Mouse (Mus musculus) bone marrow macrophage, adult 2 months (primary cell): ENCODE data around the gene Sec14l4. TPM values are rescaled to one million over a fixed set of nuclear protein-coding genes. Genes with fewer than 3 reads are reported as not detected.
"Not testable (repeated sequence)": the region's sequence is repeated elsewhere in the genome, so short reads cannot be mapped to it uniquely, and the experiment has no call there.

Experiments
- H3K27ac ChIP-seq: 2 replicates; pipeline ENCODE4 v1.5.1; 2012; ENCODE audit warnings: low read depth, low read length; ENCODE audit not compliant: insufficient read depth
- H3K4me1 ChIP-seq: 2 replicates; pipeline ENCODE4 v1.6.1; 2012; ENCODE audit warnings: low read length; ENCODE audit not compliant: control insufficient read depth, insufficient read depth
- H3K4me3 ChIP-seq: 2 replicates; pipeline ENCODE4 v1.5.1; 2012; ENCODE audit warnings: mild to moderate bottlenecking, low read length, moderate library complexity; ENCODE audit not compliant: insufficient read depth
- CTCF ChIP-seq: IDR thresholded peaks from 2 replicates; pipeline ENCODE4 v1.5.1; 2012; ENCODE audit warnings: low read depth, mild to moderate bottlenecking, low read length, moderate library complexity
- POLR2A ChIP-seq: IDR thresholded peaks from 2 replicates; pipeline ENCODE4 v1.6.1; 2012; ENCODE audit warnings: mild to moderate bottlenecking, low read depth, low read length, borderline replicate concordance
- polyA plus RNA-seq: library from polyadenylated mRNA; stranded (reverse); fragments of >200 nt; gene quantifications from 2 replicates; pipeline ENCODE4 v1.2.4, GENCODE M21; 2012; ENCODE audit not compliant: missing spikeins, insufficient read depth, insufficient read length

Gene Sec14l4
- polyA plus RNA-seq, 1 experiment = not detected

DNA sequence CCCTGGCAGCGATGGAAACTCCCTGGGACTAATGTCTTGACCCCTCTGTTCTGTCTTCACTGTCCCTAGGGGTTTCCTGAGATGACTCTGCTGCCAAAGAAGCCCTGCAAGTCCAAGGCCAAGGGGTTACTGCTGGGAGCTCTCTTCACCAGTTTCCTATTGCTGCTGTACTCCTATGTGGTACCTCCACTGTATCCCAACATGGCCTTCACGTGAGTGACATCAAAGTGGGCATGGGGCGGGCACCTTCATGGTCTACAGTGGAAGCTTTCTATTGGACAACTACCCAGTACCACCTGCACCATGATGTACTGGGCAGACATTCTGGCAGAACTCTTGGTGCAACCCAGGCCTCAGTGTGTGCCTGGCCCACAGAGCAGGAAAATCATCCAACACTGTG is 34.4 kb upstream of the Sec14l4 start:
- TF ChIP-seq POLR2A (no peak), CTCF (no peak)
- Histone ChIP-seq H3K27ac (no peak overlapping the region), H3K4me3 (no peak overlapping the region), H3K4me1 (0 out of 2 replicates have a peak, but pooled peaks cover 3% of the 10 kb centered on the region)

DNA sequence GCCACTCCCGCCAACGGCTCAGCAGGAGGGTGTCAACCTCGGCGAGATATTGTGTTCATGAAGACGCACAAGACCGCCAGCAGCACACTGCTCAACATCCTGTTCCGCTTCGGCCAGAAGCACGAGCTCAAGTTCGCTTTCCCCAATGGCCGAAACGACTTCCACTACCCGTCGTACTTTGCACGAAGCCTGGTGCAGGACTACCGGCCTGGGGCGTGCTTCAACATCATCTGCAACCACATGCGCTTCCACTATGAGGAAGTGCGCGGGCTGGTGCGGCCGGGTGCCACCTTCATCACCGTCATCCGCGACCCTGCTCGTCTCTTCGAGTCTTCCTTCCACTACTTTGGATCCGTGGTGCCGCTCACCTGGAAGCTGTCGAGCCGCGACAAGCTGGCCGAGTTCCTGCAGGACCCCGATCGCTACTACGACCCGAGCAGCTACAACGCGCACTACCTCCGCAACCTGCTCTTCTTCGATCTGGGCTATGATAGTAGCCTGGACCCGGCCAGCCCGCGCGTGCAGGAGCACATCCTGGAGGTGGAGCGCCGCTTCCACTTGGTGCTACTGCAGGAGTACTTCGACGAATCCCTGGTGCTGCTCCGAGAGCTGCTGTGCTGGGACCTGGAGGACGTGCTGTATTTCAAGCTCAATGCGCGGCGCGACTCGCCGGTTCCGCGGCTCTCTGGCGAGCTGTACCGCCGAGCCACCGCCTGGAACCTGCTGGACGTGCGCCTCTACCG is 33.1 kb upstream of the Sec14l4 start:
- peak overlapping the region; percentile 8 for H3K4me3 ChIP-seq
- 0 out of 2 replicates have a peak, but pooled peaks cover 3% of the 10 kb centered on the region for H3K4me1 ChIP-seq
- no peak for TF ChIP-seq CTCF
- no peak for TF ChIP-seq POLR2A
- H3K27ac ChIP-seq = no peak overlapping the region

DNA sequence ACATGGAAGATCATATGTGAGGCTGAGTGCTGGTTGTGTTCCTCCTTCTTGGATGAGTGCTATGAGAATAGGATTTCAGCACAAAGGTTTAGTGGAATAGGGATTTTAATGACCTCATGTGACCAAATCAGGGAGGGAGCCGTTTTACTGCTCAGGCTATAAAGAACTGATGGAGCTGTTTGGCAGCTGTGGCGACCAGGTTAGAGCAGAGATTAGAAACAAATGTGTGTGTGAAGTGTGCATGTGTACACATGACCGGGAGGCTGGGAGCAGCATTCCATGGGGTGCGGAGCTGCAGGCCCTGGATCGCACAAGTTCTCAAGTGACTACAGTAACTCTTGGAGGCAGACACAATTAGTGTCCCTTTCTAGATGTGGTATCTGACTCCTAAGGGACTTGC is 31.7 kb upstream of the Sec14l4 start:
- H3K27ac ChIP-seq = no peak overlapping the region
- no peak overlapping the region for H3K4me3 ChIP-seq
- 0 out of 2 replicates have a peak, but pooled peaks cover 3% of the 10 kb centered on the region for H3K4me1 ChIP-seq
- TF ChIP-seq POLR2A (no peak), CTCF (no peak)

DNA sequence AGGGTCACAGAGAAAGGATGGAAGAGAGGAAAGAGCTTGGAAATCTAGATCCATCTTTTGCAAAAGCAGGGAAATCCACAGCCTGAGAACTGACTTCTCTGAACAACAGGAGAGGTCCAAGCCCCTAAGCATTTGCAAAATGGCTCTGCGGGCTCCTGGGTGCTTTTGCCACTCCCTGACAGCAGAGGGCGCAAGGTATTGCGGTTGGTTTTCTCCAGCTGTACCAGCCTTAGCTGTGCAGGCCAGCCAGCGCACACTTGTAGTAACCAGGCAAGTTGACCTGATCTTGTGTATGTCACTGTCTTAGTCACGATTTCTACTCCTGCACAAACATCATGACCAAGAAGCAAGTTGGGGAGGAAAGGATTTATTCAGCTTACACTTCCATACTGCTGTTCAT is 29.7 kb upstream of the Sec14l4 start:
- Histone ChIP-seq H3K27ac (no peak overlapping the region), H3K4me1 (0 out of 2 replicates have a peak, but pooled peaks cover 3% of the 10 kb centered on the region), H3K4me3 (no peak overlapping the region)
- TF ChIP-seq CTCF (peak; percentile 63), POLR2A (no peak)

DNA sequence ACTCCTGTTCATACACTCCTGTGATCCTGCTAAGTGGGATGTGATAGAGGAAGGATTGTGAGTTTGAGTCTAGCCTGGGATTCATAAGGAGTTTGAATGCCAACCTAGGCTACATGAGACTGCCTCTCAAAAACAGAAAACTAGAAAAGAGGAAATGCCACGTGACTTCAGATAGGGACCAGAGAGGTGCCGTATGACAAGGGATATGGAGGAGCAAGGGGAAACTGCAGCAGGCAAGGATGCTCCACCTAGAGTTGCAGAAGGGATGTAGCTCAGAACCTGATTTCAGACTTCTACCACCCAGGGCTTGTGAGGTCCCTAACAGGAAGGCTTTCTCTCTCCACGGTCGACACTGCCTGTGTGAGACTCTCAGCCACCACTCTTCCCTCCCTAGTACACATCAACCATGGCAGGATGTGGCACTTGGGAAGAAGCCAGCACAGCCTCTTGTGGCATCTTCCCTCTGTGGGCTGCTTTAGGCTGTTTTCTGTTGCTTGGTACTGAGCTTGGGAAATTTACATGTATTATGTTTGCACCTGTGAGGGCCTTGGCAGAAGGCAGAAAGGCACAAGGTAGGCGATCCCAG is 25.9 kb upstream of the Sec14l4 start:
- no peaks in the 10 kb centered on the region for H3K4me1 ChIP-seq
- no peak overlapping the region for H3K4me3 ChIP-seq
- TF ChIP-seq POLR2A = no peak
- no peak for TF ChIP-seq CTCF
- no peak overlapping the region for H3K27ac ChIP-seq

DNA sequence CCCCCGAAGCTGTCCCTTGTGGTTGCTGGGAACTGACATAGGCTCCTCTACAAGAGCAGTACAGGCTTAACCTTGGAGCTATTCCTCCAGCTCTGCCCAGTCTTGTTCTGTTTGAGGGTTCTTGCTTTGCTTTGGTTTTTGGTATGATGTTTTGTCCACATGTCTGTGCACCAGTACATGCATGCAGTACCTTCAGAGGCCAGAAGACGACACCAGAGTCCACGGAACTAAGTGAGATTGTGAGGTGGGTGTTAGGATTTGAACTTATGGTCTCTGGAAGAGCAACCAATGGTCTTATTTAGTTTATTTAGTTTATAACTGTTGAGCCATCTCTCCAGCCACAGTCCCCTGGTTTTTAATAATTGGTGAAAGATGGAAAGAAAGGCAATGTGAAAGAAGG is 24.8 kb upstream of the Sec14l4 start:
- Histone ChIP-seq H3K4me3 (no peak overlapping the region), H3K4me1 (no peaks in the 10 kb centered on the region), H3K27ac (no peak overlapping the region)
- no peak for TF ChIP-seq POLR2A
- no peak for TF ChIP-seq CTCF

DNA sequence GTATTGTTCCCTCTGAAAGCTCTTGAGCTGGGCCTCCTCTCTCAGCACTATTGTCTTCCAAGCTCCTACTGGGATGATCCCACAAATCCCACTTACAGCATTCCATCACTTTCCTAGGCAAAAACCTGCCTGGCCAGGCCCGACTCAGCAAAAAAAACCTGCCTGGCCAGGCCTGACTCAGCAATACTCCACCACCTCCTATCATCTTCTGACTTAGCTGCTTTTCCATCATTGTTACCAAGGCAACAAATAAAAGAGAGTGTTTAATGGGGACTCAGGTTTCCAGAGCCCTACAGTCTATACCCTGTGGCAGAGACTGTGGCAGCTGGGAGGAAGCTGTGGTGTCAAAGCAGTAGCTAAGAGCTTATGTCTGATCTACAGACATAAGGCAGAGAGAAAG is 18.6 kb upstream of the Sec14l4 start:
- Histone ChIP-seq H3K27ac (no peak overlapping the region), H3K4me1 (no peaks in the 10 kb centered on the region), H3K4me3 (no peak overlapping the region)
- TF ChIP-seq CTCF (no peak), POLR2A (no peak)

DNA sequence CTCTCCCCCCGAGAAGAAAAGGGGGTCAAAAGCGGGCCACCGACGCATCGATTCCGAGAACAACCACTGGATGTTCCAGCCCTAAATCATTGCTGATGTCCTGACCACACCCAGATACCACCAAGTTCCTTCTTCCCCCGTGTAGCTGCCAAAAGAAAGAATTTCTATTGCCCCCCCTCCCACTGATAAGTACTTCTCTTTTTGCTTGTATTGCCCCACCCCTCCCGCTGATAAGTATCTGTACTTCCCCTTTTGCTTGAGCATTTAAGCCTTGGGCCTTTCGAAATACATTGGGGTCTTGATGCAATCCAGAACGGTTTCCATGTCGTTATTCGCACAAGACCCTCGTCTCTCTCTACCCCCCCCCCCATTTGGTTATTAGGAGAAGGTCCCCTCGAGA is 15.5 kb upstream of the Sec14l4 start:
- H3K4me1 ChIP-seq, H3K27ac ChIP-seq, H3K4me3 ChIP-seq: not testable (repeated sequence)

DNA sequence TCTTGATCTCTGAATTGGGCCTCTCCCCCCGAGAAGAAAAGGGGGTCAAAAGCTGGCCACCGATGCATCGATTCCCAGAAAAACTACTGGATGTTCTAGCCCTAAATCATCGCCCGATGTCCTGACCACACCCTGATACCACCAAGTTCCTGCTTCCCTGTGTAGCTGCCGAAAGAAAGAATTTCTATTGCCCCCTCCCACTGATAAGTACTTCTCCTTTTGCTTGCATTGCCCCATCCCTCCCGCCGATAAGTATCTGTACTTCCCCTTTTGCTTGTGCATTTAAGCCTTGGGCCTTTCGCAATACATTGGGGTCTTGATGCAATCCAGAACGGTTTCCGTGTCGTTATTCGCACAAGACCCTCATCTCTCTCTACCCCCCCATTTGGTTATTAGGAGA is 9.2 kb upstream of the Sec14l4 start:
- H3K27ac ChIP-seq, H3K4me3 ChIP-seq, H3K4me1 ChIP-seq: not testable (repeated sequence)

DNA sequence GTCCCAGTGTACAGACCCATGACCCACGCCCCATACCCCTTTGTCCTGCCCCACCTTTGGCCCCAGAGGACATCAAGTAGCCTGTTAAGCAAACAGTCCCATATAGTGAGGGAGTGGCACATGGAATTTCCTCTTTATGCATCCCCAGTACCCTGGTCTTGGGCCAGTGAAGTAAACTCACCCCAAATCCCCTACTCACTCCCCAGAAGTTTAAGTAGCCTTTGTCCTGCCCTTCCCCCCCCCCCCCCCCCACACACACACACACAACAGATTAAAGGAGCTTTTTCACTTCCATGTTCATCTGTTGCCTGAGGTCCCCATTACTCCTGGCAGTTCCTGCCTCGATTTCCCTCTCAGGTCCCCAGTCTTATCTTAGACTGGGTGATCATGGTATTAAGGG is 7.9 kb upstream of the Sec14l4 start:
- TF ChIP-seq POLR2A (no peak), CTCF (no peak)
- Histone ChIP-seq H3K4me3 (no peak overlapping the region), H3K27ac (no peak overlapping the region), H3K4me1 (no peaks in the 10 kb centered on the region)

DNA sequence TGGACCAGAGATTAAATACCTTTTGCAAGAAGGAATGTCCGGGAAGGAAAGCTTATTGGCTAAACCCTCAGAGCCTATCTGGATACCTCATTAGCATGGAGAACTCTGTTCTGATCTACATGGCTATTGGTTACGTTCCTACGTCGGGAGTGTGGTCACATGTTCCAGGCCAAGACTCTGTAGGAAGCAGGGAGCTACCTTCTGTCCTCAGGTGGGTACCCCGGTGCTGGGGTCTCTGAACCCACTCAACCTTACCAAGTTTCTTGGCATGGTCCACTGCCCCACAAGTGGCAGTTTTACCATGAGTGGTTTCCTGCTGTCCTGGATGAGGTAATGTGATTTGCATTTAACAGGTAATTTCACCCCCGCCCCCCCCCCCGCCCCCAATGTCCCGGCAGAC is 4.2 kb upstream of the Sec14l4 start:
- H3K27ac ChIP-seq = no peak overlapping the region
- H3K4me3 ChIP-seq = no peak overlapping the region
- no peak for TF ChIP-seq CTCF
- TF ChIP-seq POLR2A = no peak
- no peaks in the 10 kb centered on the region for H3K4me1 ChIP-seq
